Mouse (Mus musculus): ENCODE data around the gene Dgcr2. TPM values are rescaled to one million over a fixed set of nuclear protein-coding genes. Genes with fewer than 3 reads are reported as not detected.

Dgcr2 gene
- polyA plus RNA-seq, 1 experiment from 2014 or later, result 106 TPM

Other genes starting within 250 kb of the Dgcr2 start
- gene Med15, start 165.7 kb downstream of the Dgcr2 start, polyA plus RNA-seq (2016; fragmentation: Nextera tagmentation; extraction: Ambion mirVana), result 45.2 and 51.7 TPM in 2 replicates
- 63.9 and 64.7 TPM in 2 replicates for gene Klhl22, start 138.9 kb downstream of the Dgcr2 start, polyA plus RNA-seq (2016; fragmentation: Nextera tagmentation; extraction: Ambion mirVana)
- 21.0 and 26.5 TPM in 2 replicates for gene Scarf2, start 101.3 kb downstream of the Dgcr2 start, polyA plus RNA-seq (2016; fragmentation: Nextera tagmentation; extraction: Ambion mirVana)
- gene B830017H08Rik, start 65.4 kb downstream of the Dgcr2 start, polyA plus RNA-seq (2016; fragmentation: Nextera tagmentation; extraction: Ambion mirVana), result 0.93 and 1.0 TPM in 2 replicates
- 3.5 and 4.1 TPM in 2 replicates for gene Car15, start 60.2 kb downstream of the Dgcr2 start, polyA plus RNA-seq (2016; fragmentation: Nextera tagmentation; extraction: Ambion mirVana)
- gene Gm20518, start 6.9 kb downstream of the Dgcr2 start, polyA plus RNA-seq (2016; fragmentation: Nextera tagmentation; extraction: Ambion mirVana), result 0.66 and 0.73 TPM in 2 replicates
- 0.07 and 0.10 TPM in 2 replicates for gene Tssk1, start 4.3 kb downstream of the Dgcr2 start, polyA plus RNA-seq (2016; fragmentation: Nextera tagmentation; extraction: Ambion mirVana)
- gene Tssk2, start 75 bp upstream of the Dgcr2 start, polyA plus RNA-seq (2016; fragmentation: Nextera tagmentation; extraction: Ambion mirVana), result 0.17 and 0.21 TPM in 2 replicates
- gene Ess2, start 12.8 kb upstream of the Dgcr2 start, polyA plus RNA-seq (2016; fragmentation: Nextera tagmentation; extraction: Ambion mirVana), result 50.0 and 51.1 TPM in 2 replicates
- gene Gsc2, start 16.5 kb upstream of the Dgcr2 start, polyA plus RNA-seq (2016; fragmentation: Nextera tagmentation; extraction: Ambion mirVana), result 1.1 and 2.6 TPM in 2 replicates
- gene Slc25a1, start 29.7 kb upstream of the Dgcr2 start, polyA plus RNA-seq (2016; fragmentation: Nextera tagmentation; extraction: Ambion mirVana), result 142 and 153 TPM in 2 replicates
- gene Vpreb2, start 81.9 kb upstream of the Dgcr2 start, polyA plus RNA-seq (2016; fragmentation: Nextera tagmentation; extraction: Ambion mirVana), result not detected in 2 replicates
- 132 and 139 TPM in 2 replicates for gene Dgcr6, start 154.3 kb upstream of the Dgcr2 start, polyA plus RNA-seq (2016; fragmentation: Nextera tagmentation; extraction: Ambion mirVana)
- 5.9 and 7.0 TPM in 2 replicates for gene Prodh, start 191.6 kb upstream of the Dgcr2 start, polyA plus RNA-seq (2016; fragmentation: Nextera tagmentation; extraction: Ambion mirVana)
- gene Rtn4r, start 229.1 kb upstream of the Dgcr2 start, polyA plus RNA-seq (2016; fragmentation: Nextera tagmentation; extraction: Ambion mirVana), result 7.8 and 8.0 TPM in 2 replicates

All from hindbrain, embryonic 12.5 days (tissue).